Mouse (Mus musculus): ENCODE results near the gene Slc25a25.

GRCm38 (mm10) chr2:32488679-32489078, 37.4 kb upstream of the Slc25a25 start:
- no peak for TF ChIP-seq EP300 (IDR thresholded peaks at IDR 0.05; ENCODE audit: low read depth)
- peak; percentile 94 for TF ChIP-seq CTCF (IDR thresholded peaks at IDR 0.05; ENCODE audit: low read depth)

All from liver, postnatal 0 days (tissue).